Mouse (Mus musculus) midbrain, embryonic 11.5 days (tissue): ENCODE results near the gene Dhrs7b. TPM values are rescaled to one million over a fixed set of nuclear protein-coding genes. Genes with fewer than 3 reads are reported as not detected.
A peak's percentile ranks its signal among the peaks of the same experiment; 100 is the strongest.

Experiments used
- ATAC-seq: fragments of 200-750 bp; cut with Nextera tagmentation; 2 replicates; pipeline ENCODE4 v1.8.0; 2017; ENCODE audit warnings: moderate TSS enrichment, moderate library complexity; ENCODE audit not compliant: low FRiP score
- DNase-seq: peaks from one replicate; pipeline ENCODE4 v3.0.0; 2015; ENCODE audit warnings: low spot score; ENCODE audit errors: missing footprints
- H3K27ac ChIP-seq: fragments of 300-500 bp; sonication (generic); 2 replicates; pipeline ENCODE4 v1.5.1; 2014; ENCODE audit warnings: low read depth, low read length
- H3K27me3 ChIP-seq: fragments of 300-500 bp; sonication (generic); 2 replicates; pipeline ENCODE4 v1.6.1; 2014; ENCODE audit warnings: mild to moderate bottlenecking, low read length, moderate library complexity, mixed read lengths; ENCODE audit not compliant: control insufficient read depth, insufficient read depth
- H3K36me3 ChIP-seq: fragments of 300-500 bp; sonication (generic); 2 replicates; pipeline ENCODE4 v1.6.1; 2014; ENCODE audit warnings: mild to moderate bottlenecking, low read length, moderate library complexity, mixed read lengths; ENCODE audit not compliant: control insufficient read depth, insufficient read depth
- H3K4me1 ChIP-seq: fragments of 300-500 bp; sonication (generic); 2 replicates; pipeline ENCODE4 v1.6.1; 2014; ENCODE audit warnings: low read length; ENCODE audit not compliant: control insufficient read depth, insufficient read depth
- H3K4me2 ChIP-seq: fragments of 300-500 bp; sonication (generic); 2 replicates; pipeline ENCODE4 v1.6.1; 2014; ENCODE audit warnings: mild to moderate bottlenecking, moderate library complexity
- H3K4me3 ChIP-seq: fragments of 300-500 bp; sonication (generic); 2 replicates; pipeline ENCODE4 v1.5.1; 2014; ENCODE audit warnings: low read depth, low read length
- H3K9ac ChIP-seq: fragments of 300-500 bp; sonication (generic); 2 replicates; pipeline ENCODE4 v1.6.1; 2014; ENCODE audit warnings: low read length
- H3K9me3 ChIP-seq: fragments of 300-500 bp; sonication (generic); 2 replicates; pipeline ENCODE4 v1.6.1; 2016; ENCODE audit warnings: low read length; ENCODE audit not compliant: control insufficient read depth
- WGBS: fragments of 180-500 bp; shearing (Covaris S2); extraction: QIAGEN DNeasy Blood & Tissue Kit; methylation state at CpG from one replicate; pipeline ENCODE4 v1.1.7; 2014; 5-methylcytosine and 5-hydroxymethylcytosine counted together
- polyA plus RNA-seq: library from polyadenylated mRNA; unstranded; fragments of >200 nt; fragmentation: Nextera tagmentation; extraction: Ambion mirVana; gene quantifications from 2 replicates; pipeline ENCODE4 v1.2.1, GENCODE M21; 2014

Dhrs7b gene
- 25.9 and 27.2 TPM in 2 replicates for polyA plus RNA-seq

DNA sequence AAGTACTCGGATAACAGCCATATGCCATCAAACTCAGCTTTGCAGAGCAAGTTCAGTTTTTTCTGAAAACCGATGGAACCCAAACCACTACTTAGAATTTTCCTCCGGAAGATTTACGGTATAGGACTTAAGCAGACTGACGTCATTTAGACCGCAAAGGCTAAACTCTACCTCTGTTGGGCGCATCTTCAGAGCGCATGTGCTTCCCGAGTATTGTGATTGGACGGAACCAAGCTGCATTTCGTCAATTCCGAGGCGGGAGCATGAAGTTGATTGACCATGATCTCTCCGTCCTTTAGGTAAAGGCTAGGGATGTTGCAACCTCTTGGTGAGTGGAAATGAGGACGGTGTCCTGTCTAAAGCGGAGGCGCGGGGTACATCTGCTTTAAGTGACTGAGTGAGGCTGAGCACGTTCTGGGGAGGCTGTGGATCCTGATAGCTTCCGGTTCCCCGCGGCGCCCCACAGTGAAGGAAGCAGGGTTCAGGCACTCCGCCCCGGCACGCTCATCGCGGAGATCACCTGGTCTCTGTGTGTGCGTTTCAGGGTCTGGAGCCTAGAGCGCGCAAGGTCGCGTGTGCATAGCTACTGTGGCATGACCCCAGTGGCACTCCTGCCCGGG lies at the start of gene Dhrs7b:
TSS of gene Dhrs7b (plus strand) at position 199 of the 620 bp plus-strand sequence.
- Histone ChIP-seq H3K27me3 (no peaks in the 10 kb centered on the region), H3K27ac (peak within 1 kb of the TSS; percentile 40; the same call in 1 of the 2 replicates)
- ATAC-seq: peak; percentile 93

DNA sequence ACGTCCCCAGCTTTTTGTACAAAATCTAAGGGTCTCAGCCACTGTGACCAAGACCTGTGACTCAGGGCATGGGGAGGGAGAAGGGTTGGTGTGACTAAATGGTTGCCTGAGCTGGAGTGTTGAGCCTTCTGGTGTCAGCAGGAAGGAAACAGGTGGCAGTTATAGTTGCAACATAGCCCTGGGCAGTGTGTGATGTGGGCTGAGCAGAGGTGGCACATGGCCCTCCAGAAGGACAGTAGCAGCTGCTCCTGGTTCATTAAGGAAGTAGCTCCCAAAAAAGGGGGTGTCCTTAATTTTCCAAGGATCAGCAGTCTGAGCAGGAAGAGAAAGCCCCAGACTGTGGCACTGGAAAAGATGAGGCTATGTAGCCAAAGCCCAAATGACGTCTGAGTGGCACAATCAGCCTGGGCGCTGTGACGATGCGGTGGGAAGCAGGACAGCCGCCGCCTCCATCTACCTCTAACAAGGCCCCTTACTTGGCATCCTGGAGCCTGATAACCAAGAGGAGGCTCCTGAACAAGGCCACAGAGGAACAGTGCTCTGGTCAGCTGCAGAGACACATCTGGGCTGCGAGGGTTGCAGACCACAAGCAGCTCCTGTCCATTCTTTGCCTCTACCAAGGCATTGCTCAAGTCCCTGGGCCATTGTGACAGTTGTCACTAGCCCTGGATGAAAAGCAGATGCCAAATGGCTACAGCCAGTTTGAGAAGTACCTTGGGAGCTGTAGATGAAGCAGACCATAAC lies 46.1 kb upstream of the Dhrs7b start:
- peaks cover 18% of the 10 kb centered on the region; the same call in 1 of the 2 replicates for H3K36me3 ChIP-seq
- ATAC-seq (no peak), DNase-seq (no peak)

More for the DNA sequence above, at the start of gene Dhrs7b:
- Histone ChIP-seq H3K36me3 (no peaks in the 10 kb centered on the region), H3K9ac (peak within 1 kb of the TSS; percentile 80), H3K4me3 (peak within 1 kb of the TSS; percentile 62), H3K4me2 (peak within 1 kb of the TSS; percentile 72), H3K9me3 (no peaks in the 10 kb centered on the region), H3K4me1 (peaks cover 6% of the 10 kb centered on the region; the same call in 1 of the 2 replicates)
- 1% methylated on average over 34 of the region's 34 CpGs for WGBS
- DNase-seq: peak; percentile 97

DNA sequence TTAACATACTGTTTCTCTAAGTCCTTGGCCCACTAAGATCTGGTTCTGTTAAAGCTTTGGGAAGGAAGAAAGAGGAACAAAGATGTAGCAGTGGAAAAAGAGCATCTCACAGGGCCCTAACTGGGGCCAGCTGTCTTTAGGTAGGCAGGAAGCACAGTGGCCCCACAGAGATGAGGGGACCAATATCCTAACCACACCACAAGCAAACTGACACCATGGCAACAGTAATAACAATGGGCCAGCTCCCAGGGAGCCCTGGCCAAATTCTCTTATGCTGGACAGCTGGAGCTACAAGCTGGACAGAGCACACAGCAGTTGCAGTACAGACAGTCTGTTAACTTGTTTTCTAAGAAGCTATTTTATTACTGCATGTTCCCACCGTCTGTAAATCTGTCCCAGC lies 42.8 kb upstream of the Dhrs7b start:
- 57% methylated on average over 1 of the region's 1 CpGs for WGBS
- Histone ChIP-seq H3K4me3 (no peak overlapping the region), H3K36me3 (peaks cover 15% of the 10 kb centered on the region; the same call in 1 of the 2 replicates), H3K9ac (no peak overlapping the region), H3K9me3 (no peaks in the 10 kb centered on the region), H3K4me2 (no peak overlapping the region), H3K27me3 (no peaks in the 10 kb centered on the region), H3K4me1 (no peaks in the 10 kb centered on the region), H3K27ac (no peak overlapping the region)
- ATAC-seq (no peak), DNase-seq (no peak)

More for the DNA sequence above, 46.1 kb upstream of the Dhrs7b start:
- peaks cover 29% of the 10 kb centered on the region for H3K4me1 ChIP-seq
- H3K9me3 ChIP-seq: no peaks in the 10 kb centered on the region
- H3K4me2 ChIP-seq: no peak overlapping the region
- H3K27ac ChIP-seq: no peak overlapping the region
- 93% methylated on average over 8 of the region's 8 CpGs for WGBS
- no peaks in the 10 kb centered on the region for H3K27me3 ChIP-seq
- no peak overlapping the region for H3K4me3 ChIP-seq
- no peak overlapping the region for H3K9ac ChIP-seq

DNA sequence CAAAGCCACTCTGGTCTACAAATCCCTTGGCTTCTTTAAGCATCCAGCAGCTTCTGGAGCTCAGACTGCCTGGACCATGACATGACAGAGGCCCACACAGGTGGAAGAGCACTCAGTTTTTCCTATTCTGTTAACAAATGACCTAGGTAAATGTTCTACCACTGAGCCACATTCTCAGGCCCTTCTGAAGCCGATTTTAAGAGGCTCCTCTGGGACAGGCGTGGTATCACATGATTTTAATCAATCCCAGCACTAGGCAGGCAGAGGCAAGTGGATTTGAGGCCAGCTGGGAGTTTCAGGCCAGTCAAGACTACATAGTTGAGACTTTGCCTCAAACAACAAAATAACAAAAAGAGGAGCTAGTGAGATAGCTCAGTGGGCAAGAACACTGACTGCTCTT lies 40.0 kb upstream of the Dhrs7b start:
- H3K27ac ChIP-seq: no peak overlapping the region
- H3K4me3 ChIP-seq: no peak overlapping the region
- no peak for DNase-seq
- no peaks in the 10 kb centered on the region for H3K4me1 ChIP-seq
- no peak overlapping the region for H3K9ac ChIP-seq
- H3K27me3 ChIP-seq: no peaks in the 10 kb centered on the region
- WGBS: 87% methylated on average over 2 of the region's 2 CpGs
- ATAC-seq: no peak
- no peak overlapping the region for H3K4me2 ChIP-seq
- no peaks in the 10 kb centered on the region for H3K9me3 ChIP-seq
- peaks cover 13% of the 10 kb centered on the region; the same call in 1 of the 2 replicates for H3K36me3 ChIP-seq

DNA sequence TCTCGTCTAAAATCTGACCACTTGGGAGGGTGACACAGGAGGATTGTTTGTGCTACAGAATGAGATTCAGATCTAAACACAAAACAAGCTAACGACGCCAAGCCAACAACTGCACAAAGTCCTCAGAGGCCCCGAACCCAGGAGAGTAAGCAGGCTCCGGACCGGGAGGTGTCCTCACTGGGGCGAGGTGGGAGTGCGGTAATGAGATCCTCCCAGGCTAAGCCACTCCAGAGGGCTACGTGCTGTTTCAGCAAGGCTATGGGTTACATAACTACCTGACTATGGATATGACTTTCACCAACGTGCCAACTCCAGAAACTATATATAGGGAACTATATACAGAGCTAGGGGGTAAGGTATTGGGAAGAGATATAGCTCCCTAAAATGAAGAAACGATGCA lies 34.1 kb upstream of the Dhrs7b start:
- Histone ChIP-seq H3K36me3 (peaks cover 9% of the 10 kb centered on the region; the same call in 1 of the 2 replicates), H3K9me3 (no peaks in the 10 kb centered on the region), H3K4me1 (no peaks in the 10 kb centered on the region), H3K9ac (no peak overlapping the region), H3K4me3 (no peak overlapping the region), H3K27me3 (no peaks in the 10 kb centered on the region), H3K4me2 (no peak overlapping the region), H3K27ac (no peak overlapping the region)
- ATAC-seq (no peak), DNase-seq (no peak)
- 88% methylated on average over 11 of the region's 11 CpGs for WGBS

DNA sequence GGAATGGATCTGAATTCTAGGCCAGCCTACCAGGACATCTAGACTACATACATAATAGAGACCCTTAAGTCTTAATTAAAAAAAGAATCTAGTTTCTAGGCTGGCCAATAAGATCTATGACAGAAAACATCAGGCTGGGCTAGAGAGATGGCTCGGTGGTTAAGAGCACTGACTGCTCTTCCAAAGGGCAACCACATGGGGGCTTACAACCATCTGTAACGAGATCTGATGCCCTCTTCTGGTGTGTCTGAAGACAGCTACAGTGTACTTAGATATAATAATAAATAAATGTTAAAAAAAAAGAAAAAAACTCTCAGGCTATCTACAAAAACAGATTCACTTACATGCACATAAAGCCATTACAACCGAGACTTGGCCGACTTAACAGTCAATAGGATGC lies 30.5 kb upstream of the Dhrs7b start:
- H3K9ac ChIP-seq: no peak overlapping the region
- H3K4me2 ChIP-seq: no peak overlapping the region
- H3K4me1 ChIP-seq: no peaks in the 10 kb centered on the region
- WGBS: 86% methylated on average over 4 of the region's 4 CpGs
- H3K4me3 ChIP-seq: no peak overlapping the region
- H3K27ac ChIP-seq: no peak overlapping the region
- H3K27me3 ChIP-seq: no peaks in the 10 kb centered on the region
- H3K36me3 ChIP-seq: peaks cover 4% of the 10 kb centered on the region; the same call in 1 of the 2 replicates
- DNase-seq: no peak
- no peaks in the 10 kb centered on the region for H3K9me3 ChIP-seq
- no peak for ATAC-seq

DNA sequence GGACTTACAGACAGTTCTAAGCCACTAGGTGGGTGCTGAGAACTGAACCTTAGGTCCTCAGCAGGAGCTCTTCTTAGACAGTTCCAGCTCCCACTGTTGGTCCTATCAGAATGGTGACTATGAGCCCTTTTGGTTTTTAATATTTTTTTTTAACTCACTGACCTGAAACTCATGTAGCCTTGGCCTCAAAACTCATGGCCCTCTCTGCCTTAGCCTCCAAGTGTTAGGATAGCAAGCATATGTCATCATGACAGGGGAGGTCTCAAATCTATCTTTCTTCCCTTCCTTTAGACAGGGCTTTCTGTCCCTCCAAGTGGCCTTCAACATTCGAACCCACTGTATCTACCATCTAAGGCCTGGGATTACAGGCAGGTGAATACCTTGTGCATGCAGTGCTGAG lies 29.5 kb upstream of the Dhrs7b start:
- 92% methylated on average over 1 of the region's 1 CpGs for WGBS
- H3K4me3 ChIP-seq: no peak overlapping the region
- no peak overlapping the region for H3K27ac ChIP-seq
- H3K9me3 ChIP-seq: no peaks in the 10 kb centered on the region
- H3K9ac ChIP-seq: no peak overlapping the region
- H3K36me3 ChIP-seq: peaks cover 4% of the 10 kb centered on the region; the same call in 1 of the 2 replicates
- no peaks in the 10 kb centered on the region for H3K4me1 ChIP-seq
- no peak overlapping the region for H3K4me2 ChIP-seq
- H3K27me3 ChIP-seq: no peaks in the 10 kb centered on the region
- no peak for ATAC-seq
- no peak for DNase-seq

DNA sequence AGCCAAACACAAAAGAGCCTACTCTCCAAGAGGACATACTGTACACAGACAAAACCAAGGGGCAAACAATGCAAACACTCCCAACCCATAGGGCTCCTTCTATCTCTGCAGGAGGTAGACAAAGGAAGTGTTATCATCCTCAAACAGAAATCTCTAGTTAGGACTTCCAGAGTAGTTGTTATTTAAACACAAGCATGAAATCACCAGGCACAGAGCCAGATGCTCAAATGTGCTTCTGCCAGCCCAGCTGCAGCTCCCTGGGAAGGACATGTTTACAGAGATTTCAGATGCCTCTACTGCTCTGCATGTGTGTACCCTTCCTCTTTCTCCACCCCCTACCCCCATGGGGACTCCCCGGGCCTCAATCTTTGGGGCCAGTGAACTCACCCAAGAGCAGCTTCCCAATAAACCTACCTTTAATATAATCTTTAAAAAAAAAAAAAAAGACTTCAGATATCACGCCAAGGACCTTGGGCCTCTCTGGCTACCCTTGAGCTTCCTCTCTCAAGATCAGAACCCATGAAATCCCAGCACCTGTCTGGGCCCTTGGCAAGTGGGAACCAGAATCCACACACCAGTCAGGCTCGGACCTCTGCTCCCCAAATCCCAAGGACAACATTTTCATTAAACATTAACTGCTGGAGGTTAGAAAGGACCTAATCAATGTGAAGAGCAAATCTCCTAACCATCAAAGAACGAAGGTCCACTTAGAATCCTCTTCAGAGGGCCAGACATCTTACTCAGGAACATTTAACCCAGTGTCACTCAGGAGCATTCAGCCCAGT lies 22.0 kb upstream of the Dhrs7b start:
- WGBS: 82% methylated on average over 4 of the region's 4 CpGs
- Histone ChIP-seq H3K9ac (no peak overlapping the region), H3K4me1 (peaks cover 8% of the 10 kb centered on the region; the same call in 1 of the 2 replicates), H3K27ac (no peak overlapping the region), H3K9me3 (no peaks in the 10 kb centered on the region), H3K36me3 (no peaks in the 10 kb centered on the region), H3K4me2 (no peak overlapping the region), H3K4me3 (no peak overlapping the region), H3K27me3 (no peaks in the 10 kb centered on the region)
- no peak for ATAC-seq
- no peak for DNase-seq
